Mouse (Mus musculus) kidney, postnatal 0 days (tissue): Measurements from ENCODE around the gene Zfp719. TPM values are rescaled to one million over a fixed set of nuclear protein-coding genes. Genes with fewer than 3 reads are reported as not detected.

Experiments used
- ATAC-seq: fragments of 200-750 bp; cut with Nextera tagmentation; replicated peaks from 2 replicates; pipeline ENCODE4 v1.8.0; 2017; ENCODE audit warnings: low read depth, moderate number of reproducible peaks, moderate TSS enrichment, moderate library complexity; ENCODE audit not compliant: low FRiP score
- DNase-seq: peaks from one replicate; pipeline ENCODE4 v3.0.0-alpha.2; 2016; ENCODE audit warnings: low spot score
- H3K27ac ChIP-seq: fragments of 300-500 bp; sonication (generic); 2 replicates; pipeline ENCODE4 v1.5.1; 2014; ENCODE audit warnings: mild to moderate bottlenecking
- H3K27me3 ChIP-seq: fragments of 300-500 bp; sonication (generic); 2 replicates; pipeline ENCODE4 v1.6.1; 2014; ENCODE audit warnings: low read length, mixed read lengths; ENCODE audit not compliant: insufficient read depth
- H3K36me3 ChIP-seq: fragments of 300-500 bp; sonication (generic); 2 replicates; pipeline ENCODE4 v1.6.1; 2014; ENCODE audit warnings: low read length, mixed read lengths; ENCODE audit not compliant: insufficient read depth
- H3K4me1 ChIP-seq: fragments of 300-500 bp; sonication (generic); replicated peaks from 2 replicates; pipeline ENCODE4 v1.6.1; 2014; ENCODE audit warnings: antibody characterized with exemption, low read length, mixed read lengths; ENCODE audit not compliant: insufficient read depth
- H3K4me2 ChIP-seq: fragments of 300-500 bp; sonication (generic); 2 replicates; pipeline ENCODE4 v1.6.1; 2014; ENCODE audit warnings: mild to moderate bottlenecking, low read length, moderate library complexity, mixed read lengths
- H3K4me3 ChIP-seq: fragments of 300-500 bp; sonication (generic); replicated peaks from 2 replicates; pipeline ENCODE4 v1.5.1; 2014; ENCODE audit warnings: low read depth, low read length
- H3K9ac ChIP-seq: fragments of 300-500 bp; sonication (generic); 2 replicates; pipeline ENCODE4 v1.6.1; 2014; ENCODE audit warnings: low read depth, low read length
- H3K9me3 ChIP-seq: fragments of 300-500 bp; sonication (generic); replicated peaks from 2 replicates; pipeline ENCODE4 v1.6.1; 2016; ENCODE audit warnings: low read length, inconsistent platforms, mixed read lengths
- CTCF ChIP-seq: IDR thresholded peaks from 2 replicates; pipeline ENCODE4 v1.5.1; 2016; ENCODE audit warnings: antibody characterized with exemption, low read depth, mild to moderate bottlenecking, moderate library complexity
- WGBS: fragments of 180-500 bp; shearing (Covaris S2); extraction: QIAGEN DNeasy Blood & Tissue Kit; methylation state at CpG from one replicate; pipeline ENCODE4 v1.1.7; 2014; 5-methylcytosine and 5-hydroxymethylcytosine counted together
- polyA plus RNA-seq: library from polyadenylated mRNA; unstranded; fragments of >200 nt; fragmentation: Nextera tagmentation; extraction: Ambion mirVana; gene quantifications from 2 replicates; pipeline ENCODE4 v1.2.1, GENCODE M21; 2015

The Zfp719 gene
- polyA plus RNA-seq, 1 experiment from 2014 or later: 7.8 TPM

DNA sequence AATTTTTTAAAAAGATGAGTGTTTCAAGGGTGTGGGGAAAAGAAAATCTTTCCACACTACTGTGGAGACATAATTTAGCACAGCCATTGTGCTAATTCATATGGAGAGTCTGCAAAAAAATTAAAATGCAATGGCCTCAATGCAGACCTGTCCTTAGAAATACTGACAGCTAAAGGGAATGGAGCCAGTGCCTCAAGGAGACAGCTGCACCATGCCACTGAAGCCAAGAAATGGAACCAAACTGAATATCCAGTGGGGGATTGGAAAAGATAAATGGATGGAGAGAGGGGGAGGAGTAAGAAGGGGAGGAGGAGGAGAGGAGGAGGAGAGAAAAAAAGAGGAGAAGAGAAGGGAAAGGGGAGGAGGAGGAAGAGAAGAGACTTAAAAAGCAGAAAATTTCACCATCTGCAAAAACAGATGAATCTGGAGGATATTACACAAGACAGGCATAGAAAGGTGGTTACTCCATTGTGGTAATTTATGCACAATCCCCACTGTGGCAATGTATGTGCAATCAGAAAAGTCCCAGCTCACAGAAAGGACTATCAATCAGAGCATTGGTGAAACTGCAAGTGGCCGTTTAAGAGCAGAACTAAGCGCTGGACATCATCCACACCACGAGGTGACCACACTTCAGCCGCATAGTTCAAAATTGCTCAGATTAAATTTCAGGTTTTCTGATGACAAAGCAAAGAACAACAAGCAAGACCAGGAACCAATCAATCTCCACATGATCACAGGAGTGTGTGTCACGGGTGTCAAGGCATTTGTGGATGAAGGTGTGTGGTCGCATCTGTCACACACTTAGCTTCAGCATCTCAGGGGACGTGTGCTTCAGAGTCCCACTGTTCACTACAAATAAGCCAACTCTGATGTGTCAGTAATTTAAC lies 33.5 kb upstream of the Zfp719 start:
- ATAC-seq (no peak), DNase-seq (no peak)
- no peaks in the 10 kb centered on the region for H3K4me1 ChIP-seq
- no peaks in the 10 kb centered on the region for H3K36me3 ChIP-seq
- WGBS: 49% methylated on average over 7 of the region's 7 CpGs
- H3K27me3 ChIP-seq: no peaks in the 10 kb centered on the region
- H3K4me3 ChIP-seq: no peak overlapping the region
- H3K9ac ChIP-seq: no peak overlapping the region
- H3K4me2 ChIP-seq: no peak overlapping the region
- H3K27ac ChIP-seq: no peak overlapping the region
- no peak for TF ChIP-seq CTCF
- H3K9me3 ChIP-seq: no peaks in the 10 kb centered on the region

DNA sequence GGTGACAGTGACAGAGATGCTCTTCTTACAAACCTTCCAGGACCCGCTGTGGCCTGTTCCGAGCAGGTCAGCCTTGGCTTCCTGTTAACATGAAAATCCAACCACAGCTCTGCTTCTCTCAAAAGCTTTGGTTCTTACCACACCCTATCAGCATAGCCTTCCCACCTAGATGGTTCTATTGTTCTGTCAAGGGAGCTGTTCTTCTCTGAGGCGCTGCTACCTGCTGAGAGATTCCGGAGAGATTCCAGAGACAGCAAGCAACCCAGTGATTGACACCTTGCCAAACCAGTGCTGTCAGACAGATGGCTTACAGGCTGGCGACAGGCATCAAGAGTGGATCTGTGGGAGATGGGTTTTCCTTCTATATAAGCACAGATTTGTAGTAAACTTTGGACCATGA lies 31.7 kb upstream of the Zfp719 start:
- H3K9ac ChIP-seq: no peak overlapping the region
- TF ChIP-seq CTCF: no peak
- 49% methylated on average over 5 of the region's 5 CpGs for WGBS
- H3K27ac ChIP-seq: no peak overlapping the region
- no peak overlapping the region for H3K4me2 ChIP-seq
- H3K9me3 ChIP-seq: no peaks in the 10 kb centered on the region
- no peaks in the 10 kb centered on the region for H3K27me3 ChIP-seq
- no peak for DNase-seq
- H3K4me3 ChIP-seq: no peak overlapping the region
- H3K36me3 ChIP-seq: no peaks in the 10 kb centered on the region
- H3K4me1 ChIP-seq: no peaks in the 10 kb centered on the region
- ATAC-seq: no peak

DNA sequence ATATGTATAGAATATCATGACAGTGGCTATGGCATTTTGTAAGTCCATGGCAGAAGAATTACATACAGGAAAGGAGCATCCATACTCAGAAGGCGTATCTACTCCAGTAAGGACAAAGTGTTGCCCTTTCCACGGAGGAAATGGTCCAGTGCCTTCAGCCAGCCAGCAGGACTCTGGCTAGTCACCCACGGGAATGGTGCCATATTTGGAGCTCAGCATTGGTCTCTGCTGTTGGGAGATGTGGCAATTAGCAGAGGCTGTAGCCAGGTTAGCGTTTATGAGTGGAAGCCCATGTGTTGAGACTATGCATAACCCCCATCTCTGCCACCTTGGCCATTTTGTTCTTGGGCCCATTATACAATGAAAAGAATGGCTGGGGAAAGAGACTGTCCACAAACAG lies 31.2 kb upstream of the Zfp719 start:
- H3K27ac ChIP-seq: no peak overlapping the region
- H3K9me3 ChIP-seq: no peaks in the 10 kb centered on the region
- no peaks in the 10 kb centered on the region for H3K36me3 ChIP-seq
- DNase-seq (no peak), ATAC-seq (no peak)
- H3K4me2 ChIP-seq: no peak overlapping the region
- H3K4me1 ChIP-seq: no peaks in the 10 kb centered on the region
- no peak overlapping the region for H3K4me3 ChIP-seq
- TF ChIP-seq CTCF: no peak
- no peaks in the 10 kb centered on the region for H3K27me3 ChIP-seq
- 66% methylated on average over 4 of the region's 4 CpGs for WGBS
- H3K9ac ChIP-seq: no peak overlapping the region

DNA sequence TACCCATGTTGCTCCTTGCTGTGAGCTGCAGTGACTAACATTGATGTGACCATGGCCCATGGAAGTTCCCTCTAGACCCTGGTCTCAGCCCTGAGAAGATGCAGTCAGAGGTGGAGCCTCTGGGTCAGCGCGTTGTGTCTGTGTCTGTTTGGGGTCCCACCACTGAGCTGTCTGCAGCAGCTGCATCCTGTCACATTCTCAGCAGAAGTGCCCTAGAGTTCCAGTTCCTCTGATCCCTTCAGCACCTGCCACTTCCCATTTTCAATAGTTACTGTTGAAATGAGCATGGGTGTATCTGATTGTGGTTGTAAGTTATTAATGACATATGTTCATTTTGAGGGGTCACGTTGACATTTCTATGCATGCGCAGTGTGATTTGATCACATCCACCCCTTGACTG lies 26.3 kb upstream of the Zfp719 start:
- WGBS: 58% methylated on average over 4 of the region's 4 CpGs
- no peak overlapping the region for H3K27ac ChIP-seq
- TF ChIP-seq CTCF: no peak
- H3K4me3 ChIP-seq: no peak overlapping the region
- no peak overlapping the region for H3K4me2 ChIP-seq
- no peak overlapping the region for H3K9ac ChIP-seq
- H3K36me3 ChIP-seq: no peaks in the 10 kb centered on the region
- ATAC-seq (no peak), DNase-seq (no peak)
- H3K27me3 ChIP-seq: no peaks in the 10 kb centered on the region
- H3K9me3 ChIP-seq: no peaks in the 10 kb centered on the region
- no peaks in the 10 kb centered on the region for H3K4me1 ChIP-seq

DNA sequence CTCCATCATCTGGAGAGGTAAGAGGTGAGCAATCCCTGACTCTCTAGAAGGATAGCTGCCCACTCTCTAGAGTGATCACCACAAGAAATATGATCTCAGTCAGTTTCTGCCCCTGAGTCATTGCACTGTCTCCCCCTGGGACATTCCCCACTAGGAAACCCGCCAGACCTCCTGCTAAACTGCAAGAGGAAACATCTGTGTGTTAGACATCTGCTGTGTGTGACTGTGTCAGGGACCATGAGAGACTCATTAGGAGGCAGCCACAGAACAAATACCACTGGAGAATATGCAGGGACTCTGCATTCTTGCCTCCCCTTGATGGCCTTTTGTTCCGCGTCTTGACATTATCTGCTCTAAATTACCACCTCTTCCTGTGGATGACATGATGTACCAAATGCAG lies 24.9 kb upstream of the Zfp719 start:
- no peaks in the 10 kb centered on the region for H3K27me3 ChIP-seq
- no peak for TF ChIP-seq CTCF

DNA sequence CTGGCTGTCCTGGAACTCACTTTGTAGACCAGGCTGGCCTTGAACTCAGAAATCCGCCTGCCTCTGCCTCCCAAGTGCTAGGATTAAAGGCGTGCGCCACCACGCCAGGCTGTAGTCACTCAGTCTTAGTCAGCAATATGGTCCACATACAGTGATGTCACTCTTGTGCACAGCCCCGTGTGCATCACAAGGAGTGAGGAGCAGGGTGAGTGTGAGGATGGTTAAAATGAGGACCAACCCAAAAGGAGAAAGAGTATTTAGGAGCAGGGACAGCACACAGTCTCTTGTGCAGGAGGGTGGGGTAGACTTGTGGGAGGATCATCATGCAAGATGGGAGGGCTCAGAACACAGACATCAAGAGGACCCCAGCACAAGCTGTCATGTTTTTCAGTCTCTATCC lies 24.1 kb upstream of the Zfp719 start:
- no peak for TF ChIP-seq CTCF

More for the DNA sequence above, 24.9 kb upstream of the Zfp719 start:
- DNase-seq: peak; percentile 49
- no peak for ATAC-seq
- no peak overlapping the region for H3K27ac ChIP-seq
- no peak overlapping the region for H3K4me2 ChIP-seq
- no peaks in the 10 kb centered on the region for H3K4me1 ChIP-seq
- H3K9me3 ChIP-seq: no peaks in the 10 kb centered on the region
- H3K36me3 ChIP-seq: no peaks in the 10 kb centered on the region
- 41% methylated on average over 3 of the region's 3 CpGs for WGBS
- no peak overlapping the region for H3K4me3 ChIP-seq
- H3K9ac ChIP-seq: no peak overlapping the region

More for the DNA sequence above, 24.1 kb upstream of the Zfp719 start:
- Histone ChIP-seq H3K4me3 (no peak overlapping the region), H3K27me3 (no peaks in the 10 kb centered on the region), H3K27ac (no peak overlapping the region), H3K9me3 (no peaks in the 10 kb centered on the region), H3K4me2 (no peak overlapping the region), H3K9ac (no peak overlapping the region), H3K4me1 (no peaks in the 10 kb centered on the region), H3K36me3 (no peaks in the 10 kb centered on the region)
- no peak for DNase-seq
- no peak for ATAC-seq
- 92% methylated on average over 5 of the region's 5 CpGs for WGBS
